Mouse (Mus musculus) adipocyte (in vitro differentiated cells): ENCODE data around the gene Kcnc1.
A peak's percentile ranks its signal among the peaks of the same experiment; 100 is the strongest.

Experiments
- DNase-seq: peaks from one replicate; pipeline ENCODE4 v3.0.0-alpha.2; 2016; ENCODE audit warnings: low spot score

Kcnc1 gene

DNA sequence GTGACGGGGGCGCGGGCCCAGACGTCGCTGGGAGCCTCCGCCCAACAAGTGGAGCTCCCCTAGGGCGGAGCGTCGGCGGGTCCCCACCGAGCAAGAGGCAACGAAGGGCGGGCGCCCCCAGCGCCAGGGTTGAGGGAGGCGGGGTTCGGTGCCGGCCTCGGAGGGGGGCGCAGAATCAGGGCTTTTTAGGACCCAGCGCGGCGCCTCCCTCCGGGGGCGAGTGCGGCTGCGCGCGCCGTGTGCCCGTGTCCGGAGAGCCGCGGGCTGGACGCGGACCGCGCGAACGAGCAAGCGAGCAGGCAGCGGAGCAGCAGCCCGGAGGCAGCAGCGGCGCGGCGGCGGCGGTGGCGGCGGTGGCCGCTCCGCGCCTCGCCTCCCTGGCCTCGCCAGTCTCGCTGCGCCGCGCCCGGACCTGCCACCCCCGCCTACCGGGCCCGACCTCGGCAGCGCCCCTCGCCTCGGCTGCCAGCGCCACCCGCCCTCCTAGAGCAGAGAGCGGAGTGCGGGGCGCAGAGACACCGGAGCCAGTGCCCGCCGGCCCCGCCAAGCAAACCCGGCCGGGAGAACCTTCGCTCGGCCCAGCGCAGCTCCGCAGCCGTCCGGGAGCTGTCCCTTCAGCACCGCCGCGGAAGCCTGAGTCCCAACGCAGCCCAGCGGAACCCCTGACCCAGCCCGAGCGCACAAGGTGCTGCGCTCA lies at the start of gene Kcnc1:
Kcnc1 (plus strand) TSS at position 267 of the 697 bp plus-strand sequence.
- DNase-seq, result no peak

DNA sequence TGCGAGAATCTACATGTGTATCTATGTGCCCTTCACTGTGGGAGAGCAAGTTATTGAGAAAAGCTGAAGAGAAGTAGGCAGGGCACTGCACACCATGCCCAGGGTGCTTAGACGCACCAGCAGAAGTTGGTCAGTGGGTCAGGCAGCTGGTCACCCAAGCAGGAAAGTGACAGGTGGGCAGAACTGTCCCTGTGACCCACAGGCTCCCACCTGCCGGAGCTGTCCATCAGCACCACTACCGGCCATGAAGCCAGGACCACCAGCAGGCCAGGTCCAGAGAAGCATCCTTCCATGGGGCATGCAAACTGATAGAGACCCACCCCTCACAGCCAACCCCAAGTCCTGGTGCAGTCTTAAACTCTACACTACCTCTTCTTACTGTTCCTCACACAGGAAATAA lies 48.6 kb upstream of the Kcnc1 start:
- DNase-seq, result no peak

GRCm38 (mm10) chr7:46348813-46349212 lies 47.5 kb upstream of the Kcnc1 start:
- no peak for DNase-seq

- no peak for DNase-seq
Observed at GRCm38 (mm10) chr7:46350119-46350702, 46.1 kb upstream of the Kcnc1 start.

GRCm38 (mm10) chr7:46352748-46353147 lies 43.5 kb upstream of the Kcnc1 start:
- no peak for DNase-seq

DNA sequence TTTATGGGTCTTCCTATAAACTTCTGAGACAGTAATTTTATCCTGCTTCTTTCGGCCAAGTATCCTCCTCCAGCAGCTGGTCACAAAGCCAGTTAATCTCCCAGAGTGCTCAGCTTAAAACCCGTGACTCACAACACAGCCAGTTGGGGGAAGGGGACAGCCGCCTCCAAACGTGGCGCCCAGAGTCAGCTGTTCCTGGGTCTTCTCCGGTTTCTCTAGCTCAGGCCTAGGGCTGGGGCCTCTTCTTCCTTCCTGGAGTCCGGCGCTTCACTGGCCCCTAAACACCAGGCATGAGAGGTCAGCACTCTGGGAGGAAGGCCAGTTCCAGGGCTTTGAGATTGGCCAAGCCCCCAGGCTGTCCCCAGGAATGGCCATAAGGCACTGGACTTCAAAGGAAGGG lies 43.1 kb upstream of the Kcnc1 start:
- DNase-seq, result no peak

GRCm38 (mm10) chr7:46353875-46354274 lies 42.4 kb upstream of the Kcnc1 start:
- no peak for DNase-seq

GRCm38 (mm10) chr7:46361776-46362175 lies 34.5 kb upstream of the Kcnc1 start:
- no peak for DNase-seq

- DNase-seq, result no peak
Observed at GRCm38 (mm10) chr7:46364154-46364553, 32.1 kb upstream of the Kcnc1 start.

- DNase-seq, result no peak
Observed at GRCm38 (mm10) chr7:46365810-46366209, 30.5 kb upstream of the Kcnc1 start.

- DNase-seq, result no peak
Observed at GRCm38 (mm10) chr7:46371104-46371503, 25.2 kb upstream of the Kcnc1 start.

GRCm38 (mm10) chr7:46376172-46377007 lies 19.9 kb upstream of the Kcnc1 start, which contains the start of gene Myod1:
Myod1 (plus strand) TSS chr7:46376474.
- no peak for DNase-seq

DNA sequence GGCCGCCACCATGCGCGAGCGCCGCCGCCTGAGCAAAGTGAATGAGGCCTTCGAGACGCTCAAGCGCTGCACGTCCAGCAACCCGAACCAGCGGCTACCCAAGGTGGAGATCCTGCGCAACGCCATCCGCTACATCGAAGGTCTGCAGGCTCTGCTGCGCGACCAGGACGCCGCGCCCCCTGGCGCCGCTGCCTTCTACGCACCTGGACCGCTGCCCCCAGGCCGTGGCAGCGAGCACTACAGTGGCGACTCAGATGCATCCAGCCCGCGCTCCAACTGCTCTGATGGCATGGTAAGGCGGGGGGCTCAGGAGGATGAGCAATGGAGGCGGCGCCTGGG lies 19.3 kb upstream of the Kcnc1 start:
- no peak for DNase-seq

- no peak for DNase-seq
Observed at GRCm38 (mm10) chr7:46378123-46378522, 18.2 kb upstream of the Kcnc1 start.

GRCm38 (mm10) chr7:46378983-46379382 lies 17.3 kb upstream of the Kcnc1 start:
- no peak for DNase-seq

- no peak for DNase-seq
Observed at GRCm38 (mm10) chr7:46380625-46381024, 15.7 kb upstream of the Kcnc1 start.

DNA sequence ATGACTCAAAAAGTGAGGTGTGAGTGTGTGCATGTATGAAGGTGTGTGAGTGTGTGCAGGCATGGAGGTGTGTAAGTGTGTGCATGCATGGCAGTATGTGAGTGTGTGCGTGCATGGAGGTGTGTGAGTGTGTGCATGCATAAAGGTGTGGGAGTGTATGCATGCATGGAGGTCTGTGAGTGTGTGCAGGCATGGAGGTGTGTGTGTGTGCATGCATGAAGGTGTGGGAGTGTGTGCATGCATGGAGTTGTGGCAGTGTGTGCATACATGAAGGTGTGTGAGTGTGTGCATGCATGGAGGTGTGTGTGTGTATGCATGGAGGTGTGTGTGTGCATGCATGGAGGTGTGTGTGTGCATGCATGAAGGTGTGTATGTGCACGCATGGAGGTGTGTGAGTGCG lies 8.9 kb upstream of the Kcnc1 start:
- DNase-seq, result no peak

DNA sequence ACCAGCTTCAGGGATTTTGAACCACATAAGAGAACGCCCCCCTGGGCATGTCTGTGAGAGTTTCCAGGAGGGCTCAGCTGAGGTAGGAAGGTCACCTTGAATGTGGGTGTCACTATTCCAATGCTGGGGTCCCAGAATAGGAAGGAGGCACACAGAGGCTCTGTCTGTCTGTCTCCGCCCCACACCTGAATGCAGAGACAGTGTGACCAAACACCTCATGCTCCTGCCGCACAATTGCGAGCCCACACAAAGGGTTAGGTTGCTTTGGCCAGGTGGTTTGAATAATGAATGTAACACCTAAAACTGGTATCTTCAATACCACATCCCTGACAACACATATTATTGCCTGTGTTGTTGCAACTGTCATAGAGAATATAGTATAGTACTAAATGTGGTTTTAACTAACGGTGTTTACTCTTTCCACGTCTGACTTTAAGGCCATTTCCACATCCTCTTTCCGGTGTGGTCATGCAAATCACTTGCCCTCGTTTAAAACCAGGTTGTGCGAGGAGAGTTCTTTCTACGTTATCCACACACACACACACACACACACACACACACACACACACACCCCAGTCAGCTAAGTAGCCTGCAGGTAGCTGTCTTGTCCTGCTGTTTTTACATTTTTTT lies 6.7 kb upstream of the Kcnc1 start:
- DNase-seq, result no peak

GRCm38 (mm10) chr7:46390226-46390625 lies 6.1 kb upstream of the Kcnc1 start:
- peak; percentile 14 for DNase-seq

DNA sequence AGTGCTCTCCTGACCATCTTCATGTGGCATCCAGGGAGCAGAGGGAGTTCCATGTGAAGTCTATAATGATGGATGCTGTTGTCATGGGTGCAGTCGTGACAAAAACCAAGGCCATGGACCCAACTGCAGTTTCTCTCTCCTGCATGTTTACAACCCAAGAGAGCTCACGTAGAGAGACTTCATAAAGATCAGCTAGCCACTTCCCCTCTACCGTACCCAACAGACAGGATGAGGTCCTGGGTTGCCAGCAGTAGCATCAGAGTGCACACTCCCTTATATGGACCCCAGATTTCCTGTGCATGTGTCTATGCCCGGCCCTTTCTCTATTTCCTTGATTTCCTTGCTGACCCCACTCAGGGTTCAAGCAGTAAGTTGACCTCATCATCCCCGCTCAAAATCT lies 4.6 kb upstream of the Kcnc1 start:
- DNase-seq, result no peak

DNA sequence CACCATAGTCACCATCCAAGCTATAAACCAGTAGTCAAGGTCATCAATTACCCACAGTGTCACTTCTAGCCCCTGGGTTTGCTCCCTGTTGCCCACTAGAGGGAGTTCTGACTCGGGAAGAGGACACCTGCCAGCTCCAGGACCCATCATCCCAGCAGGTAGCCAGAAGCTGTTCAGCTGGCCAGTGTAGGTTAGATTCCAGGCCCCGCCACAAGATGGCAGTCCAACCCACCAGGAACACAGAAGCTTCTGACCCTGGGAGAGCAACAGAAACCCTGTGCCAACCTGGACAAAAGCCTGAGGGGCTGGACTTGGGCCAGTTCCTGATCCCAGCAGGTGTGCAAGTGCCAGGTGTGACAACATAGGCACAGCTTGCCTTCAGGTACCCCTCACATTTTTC lies 3.2 kb upstream of the Kcnc1 start:
- peak; percentile 68 for DNase-seq

DNA sequence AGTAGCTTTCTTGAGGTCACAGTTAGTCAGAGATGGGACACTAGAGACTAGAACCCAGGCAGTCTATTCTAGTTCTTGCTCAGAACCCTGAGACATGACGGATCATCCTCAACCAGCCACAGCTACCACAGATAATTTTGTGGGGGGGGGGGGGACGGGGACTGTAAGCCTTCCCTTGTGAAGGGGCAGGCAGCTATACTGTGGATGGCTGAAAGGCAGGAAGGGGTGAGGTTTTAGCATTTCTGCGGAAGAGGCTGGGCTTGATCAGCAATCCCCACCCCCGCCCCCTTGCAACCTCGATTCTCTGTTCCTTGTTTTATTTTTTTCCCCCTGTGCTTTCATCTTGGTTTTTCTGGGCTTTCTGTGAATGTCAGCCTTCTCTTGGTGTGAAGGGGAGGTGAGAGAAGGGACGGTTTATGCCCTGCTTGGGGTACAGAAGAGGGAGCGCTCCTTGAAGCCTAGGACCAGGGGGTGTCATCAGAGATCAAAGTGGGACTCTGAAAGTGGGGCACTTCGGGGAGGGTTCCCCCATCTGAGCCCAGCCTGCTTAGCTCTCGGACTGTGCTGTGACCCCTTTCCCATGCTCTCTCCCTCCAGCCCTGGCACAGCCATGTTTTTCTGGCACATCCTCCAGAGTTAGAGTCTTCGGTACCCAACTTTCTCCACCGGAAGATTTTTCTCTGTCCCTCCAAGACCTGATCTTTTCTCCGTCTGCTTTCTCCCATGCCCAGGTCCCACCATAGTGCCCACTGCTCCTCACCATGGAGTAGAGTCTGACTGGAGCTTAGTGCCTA lies 2.4 kb upstream of the Kcnc1 start:
- no peak for DNase-seq
